Mouse (Mus musculus): Measurements from ENCODE around the gene Tysnd1. TPM values are rescaled to one million over a fixed set of nuclear protein-coding genes. Genes with fewer than 3 reads are reported as not detected.

Tysnd1 gene
- total and polyA plus RNA-seq, 3 experiments = 72.7 to 119 TPM; not detected in 1

DNA sequence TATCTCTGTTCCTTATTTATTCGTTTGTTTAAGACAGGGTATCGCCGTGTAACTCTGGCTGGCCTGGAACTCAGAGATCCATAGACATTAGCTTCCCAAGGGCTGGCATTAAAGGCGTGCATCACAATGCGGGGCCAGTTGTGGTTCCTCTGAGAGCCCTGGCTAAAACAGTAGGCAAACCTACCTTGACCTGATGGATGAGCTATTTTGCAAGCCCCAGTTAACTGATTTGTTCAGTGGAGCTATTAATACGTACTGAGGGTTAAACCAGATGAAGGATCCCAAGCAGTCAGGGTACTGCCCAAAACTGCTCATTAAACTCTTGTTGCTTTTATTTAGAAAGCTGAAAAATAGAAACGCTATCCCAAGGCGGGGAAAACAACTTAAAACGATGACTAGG is 15.8 kb upstream of the Tysnd1 start:
- no peaks in the 10 kb centered on the region for H3K27me3 ChIP-seq (ENCODE audit: control insufficient read depth in 1 of 2, insufficient read depth in 2 of 2, low read length in 2 of 2)
- peak overlapping the region; percentile 84 for H3K9ac ChIP-seq (ENCODE audit: control insufficient read depth, low read depth, low read length, poor library complexity, severe bottlenecking)
- peaks cover 7 to 27% of the 10 kb centered on the region in 2 experiments for H3K36me3 ChIP-seq (ENCODE audit: control insufficient read depth in 1 of 2, insufficient read depth in 2 of 2, low read length in 2 of 2)
- peak overlapping the region; percentile 72 for H3K27ac ChIP-seq (ENCODE audit: control insufficient read depth, low read depth, low read length)
- no peaks in the 10 kb centered on the region for H3K9me3 ChIP-seq (replicated peaks; ENCODE audit: insufficient read depth, low read length)
- TF ChIP-seq E2F4 (IDR thresholded peaks at IDR 0.05; ENCODE audit: borderline replicate concordance, low read depth, low read length) (no peak), CHD1 (IDR thresholded peaks at IDR 0.05; ENCODE audit: low read depth, low read length) (0 out of 2 replicates have a peak, but pooled peaks have one; percentile 48), MAFK (IDR thresholded peaks at IDR 0.05; ENCODE audit: borderline replicate concordance, low read depth, low read length) (no peak), CTCF (IDR thresholded peaks at IDR 0.05 in 2 of 3, conservative IDR thresholded peaks at IDR 0.05 in 1 of 3; ENCODE audit: control insufficient read depth in 1 of 3, insufficient read depth in 1 of 3, low read depth in 2 of 3, low read length in 3 of 3, poor library complexity in 1 of 3, severe bottlenecking in 1 of 3) (no peak), SMC3 (IDR thresholded peaks at IDR 0.05; ENCODE audit: low read depth, low read length) (no peak), NRF1 (IDR thresholded peaks at IDR 0.05; ENCODE audit: insufficient read depth, low read depth, low read length, poor library complexity, severe bottlenecking) (no peak), HCFC1 (IDR thresholded peaks at IDR 0.05; ENCODE audit: low read depth, low read length) (no peak)
- H3K4me1 ChIP-seq (ENCODE audit: control insufficient read depth in 1 of 2, insufficient read depth in 2 of 2, low read length in 2 of 2) = peaks cover 6 to 11% of the 10 kb centered on the region in 2 experiments
- H3K4me3 ChIP-seq (ENCODE audit: control insufficient read depth in 1 of 2, insufficient read depth in 1 of 2, low read depth in 2 of 2, low read length in 2 of 2) = peak overlapping the region; percentile 74 to 85
- DNase-seq (ENCODE audit: low read depth, low spot score) = no peak
- peaks cover 34% of the 10 kb centered on the region for H3K79me2 ChIP-seq (ENCODE audit: control insufficient read depth, insufficient read depth, low read length, poor library complexity)

DNA sequence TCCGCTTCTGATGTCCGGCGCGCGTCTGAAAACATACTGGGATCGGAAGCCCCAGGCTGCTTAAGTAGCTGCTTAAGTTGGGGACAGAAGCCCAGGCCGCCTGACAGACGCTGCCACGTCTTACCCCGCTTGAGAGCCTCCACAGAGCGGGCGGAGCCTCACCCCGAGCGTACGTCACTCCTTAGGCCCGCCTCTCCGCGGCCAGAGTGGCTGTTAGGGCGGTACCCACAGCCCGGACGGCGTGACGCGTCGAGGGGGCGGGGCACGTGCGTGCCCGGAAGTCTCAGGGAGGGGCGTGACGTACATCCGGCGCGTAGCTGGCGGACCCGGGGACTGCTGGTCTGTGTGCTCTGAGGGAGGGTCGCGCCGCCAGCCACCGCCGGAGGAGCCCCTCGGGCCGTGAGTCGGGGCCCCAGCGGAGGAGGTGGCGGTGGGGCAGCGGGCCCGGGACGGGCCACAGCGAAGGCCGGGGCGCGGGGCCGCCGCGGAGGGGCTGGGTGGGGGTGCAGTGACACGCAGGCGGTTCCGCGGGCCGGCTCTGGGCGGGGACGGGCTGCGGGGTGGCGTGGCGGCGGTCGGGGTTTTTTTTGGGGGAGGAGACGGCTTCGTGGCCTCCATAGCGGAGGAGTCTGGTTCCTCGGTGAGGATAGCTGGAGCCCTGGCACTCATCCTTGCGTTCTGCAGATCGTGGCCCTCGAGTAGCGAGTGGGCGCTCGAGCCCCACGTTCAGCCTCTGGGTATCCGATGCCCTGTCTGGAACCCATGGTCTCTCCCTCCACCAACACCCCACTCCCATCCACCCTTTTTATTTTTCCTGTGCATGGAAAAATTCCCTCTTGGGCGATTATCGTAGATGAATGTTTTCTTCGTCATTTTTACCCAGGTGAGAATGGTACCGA is 15.1 kb upstream of the Tysnd1 start, which contains the start of gene Sar1a:
Sar1a (plus strand) TSS at position 285 of the 899 bp plus-strand sequence.
- H3K27me3 ChIP-seq (ENCODE audit: control insufficient read depth in 1 of 2, insufficient read depth in 2 of 2, low read length in 2 of 2) = no peaks in the 10 kb centered on the region
- H3K9ac ChIP-seq (ENCODE audit: control insufficient read depth, low read depth, low read length, poor library complexity, severe bottlenecking) = peak within 1 kb of the TSS; percentile 84
- no peaks in the 10 kb centered on the region for H3K9me3 ChIP-seq (replicated peaks; ENCODE audit: insufficient read depth, low read length)
- TF ChIP-seq CHD2 (IDR thresholded peaks at IDR 0.05; ENCODE audit: low read length) (no peak), MAX (IDR thresholded peaks at IDR 0.05; ENCODE audit: low read length) (peak; percentile 79), ELF1 (IDR thresholded peaks at IDR 0.05; ENCODE audit: low read depth, low read length) (peak; percentile 62), ETS1 (IDR thresholded peaks at IDR 0.05; ENCODE audit: low read depth, low read length) (peak; percentile 43; the same call in 1 of the 2 replicates), POLR2AphosphoS5 (IDR thresholded peaks at IDR 0.05; ENCODE audit: borderline replicate concordance, low read depth, low read length) (no peak; the same call in 1 of the 2 replicates), USF1 (IDR thresholded peaks at IDR 0.05; ENCODE audit: low read depth, low read length) (peak; percentile 87), MAFK (IDR thresholded peaks at IDR 0.05; ENCODE audit: borderline replicate concordance, low read depth, low read length) (no peak), POLR2A (IDR thresholded peaks at IDR 0.05; ENCODE audit: control insufficient read depth in 1 of 2, insufficient read depth in 1 of 2, low read depth in 1 of 2, low read length in 2 of 2, poor library complexity in 1 of 2) (peak; percentile 69 to 88), NRF1 (IDR thresholded peaks at IDR 0.05; ENCODE audit: insufficient read depth, low read depth, low read length, poor library complexity, severe bottlenecking) (no peak), MAZ (IDR thresholded peaks at IDR 0.05; ENCODE audit: low read depth, low read length) (peak; percentile 71; the same call in 1 of the 2 replicates), MXI1 (IDR thresholded peaks at IDR 0.05; ENCODE audit: low read depth, low read length) (peak; percentile 61), MEF2A (IDR thresholded peaks at IDR 0.05; ENCODE audit: extremely low read depth, insufficient replicate concordance, low read depth, low read length, poor library complexity, severe bottlenecking) (no peak), TAL1 (IDR thresholded peaks at IDR 0.05; ENCODE audit: low read length) (no peak), JUND (IDR thresholded peaks at IDR 0.05; ENCODE audit: low read depth, low read length) (no peak), HCFC1 (IDR thresholded peaks at IDR 0.05; ENCODE audit: low read depth, low read length) (peak; percentile 86), ZKSCAN1 (IDR thresholded peaks at IDR 0.05; ENCODE audit: low read depth, low read length) (no peak), SIN3A (IDR thresholded peaks at IDR 0.05; ENCODE audit: low read length) (peak; percentile 69; the same call in 1 of the 2 replicates), ZMIZ1 (IDR thresholded peaks at IDR 0.05; ENCODE audit: low read depth, low read length) (peak; percentile 49), POLR2AphosphoS2 (IDR thresholded peaks at IDR 0.05; ENCODE audit: low read length) (peak; percentile 87), TBP (IDR thresholded peaks at IDR 0.05; ENCODE audit: low read depth, low read length) (peak; percentile 60), NELFE (IDR thresholded peaks at IDR 0.05; ENCODE audit: low read depth, low read length) (peak; percentile 83), CTCF (IDR thresholded peaks at IDR 0.05 in 2 of 3, conservative IDR thresholded peaks at IDR 0.05 in 1 of 3; ENCODE audit: control insufficient read depth in 1 of 3, insufficient read depth in 1 of 3, low read depth in 2 of 3, low read length in 3 of 3, poor library complexity in 1 of 3, severe bottlenecking in 1 of 3) (no peak)
- H3K27ac ChIP-seq (ENCODE audit: control insufficient read depth, low read depth, low read length) = peak within 1 kb of the TSS; percentile 72
- peak; percentile 98 for DNase-seq (ENCODE audit: low read depth, low spot score)
- peaks cover 6 to 11% of the 10 kb centered on the region in 2 experiments for H3K4me1 ChIP-seq (ENCODE audit: control insufficient read depth in 1 of 2, insufficient read depth in 2 of 2, low read length in 2 of 2)
- H3K4me3 ChIP-seq (ENCODE audit: control insufficient read depth in 1 of 2, insufficient read depth in 1 of 2, low read depth in 2 of 2, low read length in 2 of 2) = peak within 1 kb of the TSS; percentile 93 to 98
- peaks cover 34% of the 10 kb centered on the region for H3K79me2 ChIP-seq (ENCODE audit: control insufficient read depth, insufficient read depth, low read length, poor library complexity)
- peaks cover 13 to 26% of the 10 kb centered on the region in 2 experiments for H3K36me3 ChIP-seq (ENCODE audit: control insufficient read depth in 1 of 2, insufficient read depth in 2 of 2, low read length in 2 of 2)
